Mouse (Mus musculus) heart, adult 11 months (tissue): ENCODE data around the gene Fam76a.
A peak's percentile ranks its signal among the peaks of the same experiment; 100 is the strongest.

ENCODE experiments used
- DNase-seq: peaks from one replicate; pipeline ENCODE4 v3.0.0; 2022

The Fam76a gene

DNA sequence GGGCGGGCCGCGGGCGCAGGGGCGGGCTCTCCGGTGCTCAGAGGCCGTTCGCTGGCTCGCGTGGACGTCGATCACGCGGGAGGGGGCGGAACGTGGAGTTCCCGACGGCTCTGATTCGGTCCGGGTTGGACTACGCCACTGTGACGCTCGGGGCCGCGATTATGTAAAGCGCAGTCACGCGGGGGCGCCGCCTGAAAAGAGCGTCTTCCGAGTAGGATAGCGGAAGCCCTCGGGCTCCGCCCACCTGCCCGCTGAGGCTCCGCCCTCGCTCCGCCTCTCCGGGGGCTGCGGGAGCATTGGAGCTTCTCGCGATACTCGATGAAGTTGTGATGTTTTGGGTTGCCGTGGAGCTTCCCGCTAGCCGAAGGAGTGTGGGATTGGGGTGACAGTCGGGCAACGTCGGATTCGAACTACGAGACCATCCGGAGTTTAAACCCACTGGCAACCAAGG, at the start of gene Fam76a:
Gene Fam76a, minus strand, starts transcription at position 1 of the 451 bp plus-strand sequence.
- peak; percentile 100 for DNase-seq

- DNase-seq, result no peak
Observed at GRCm38 (mm10) chr4:132972101-132972500, 49.7 kb upstream of the Fam76a start.

DNA sequence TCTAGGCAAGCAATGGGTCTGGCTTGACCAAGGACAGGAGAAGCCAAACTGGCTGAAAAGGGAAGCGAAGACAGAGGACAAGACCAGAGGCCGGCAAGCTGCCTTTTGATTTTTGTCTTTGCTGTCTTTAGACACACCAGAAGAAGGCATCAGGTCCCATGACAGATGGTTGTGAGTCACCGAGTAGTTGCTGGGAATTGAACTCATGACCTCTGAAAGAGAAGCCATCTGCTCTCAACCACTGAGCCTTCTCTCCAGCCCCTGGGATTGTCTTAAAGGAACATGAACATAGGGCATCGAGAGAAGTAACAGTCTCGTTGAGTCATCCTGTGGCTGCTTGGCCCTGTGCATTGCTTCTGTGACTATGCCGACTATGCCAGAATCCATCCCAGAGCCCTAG, 49.2 kb upstream of the Fam76a start:
- no peak for DNase-seq

- DNase-seq, result no peak
Observed at GRCm38 (mm10) chr4:132968105-132968938, 46.0 kb upstream of the Fam76a start.

GRCm38 (mm10) chr4:132964473-132964872, 42.1 kb upstream of the Fam76a start:
- DNase-seq, result no peak

DNA sequence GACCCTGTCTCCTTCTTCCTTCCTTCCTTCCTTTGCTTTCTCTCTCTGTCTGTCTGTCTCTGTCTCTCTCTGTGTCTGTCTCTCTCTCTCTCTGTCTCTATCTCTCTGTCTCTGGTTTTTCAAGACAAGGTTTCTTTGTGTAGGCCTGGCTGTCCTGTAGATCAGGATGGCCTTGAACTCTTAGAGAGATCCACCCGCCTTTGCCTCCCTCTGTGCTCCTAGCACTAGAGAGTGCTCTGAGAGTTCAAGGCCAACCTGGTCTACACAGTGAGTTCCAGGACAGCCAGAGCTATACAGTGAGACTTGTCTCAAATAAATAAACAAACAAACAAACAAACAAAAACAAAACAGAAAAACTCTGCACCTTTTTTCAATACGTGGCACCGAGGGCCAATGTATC, 41.7 kb upstream of the Fam76a start:
- no peak for DNase-seq

DNA sequence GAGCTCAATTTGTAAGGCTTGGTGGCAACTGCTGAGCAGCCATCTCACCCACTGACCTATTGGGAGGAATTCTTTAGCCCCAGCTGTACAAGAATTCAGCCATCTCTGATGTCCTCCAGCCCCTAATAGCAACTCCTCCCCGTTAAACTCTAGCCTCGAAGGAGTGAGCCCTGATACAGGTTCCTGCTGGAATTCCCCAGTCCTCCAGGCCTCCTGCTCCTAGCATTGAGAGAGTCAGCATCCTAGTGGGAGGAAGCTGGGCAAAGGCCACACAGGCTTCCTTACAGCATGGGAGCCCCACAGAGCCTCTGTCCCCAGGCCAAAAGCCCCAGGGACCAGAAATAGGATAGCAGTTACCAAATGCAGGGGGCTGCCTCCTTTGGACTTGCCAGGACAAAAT, 41.1 kb upstream of the Fam76a start:
- peak; percentile 92 for DNase-seq

DNA sequence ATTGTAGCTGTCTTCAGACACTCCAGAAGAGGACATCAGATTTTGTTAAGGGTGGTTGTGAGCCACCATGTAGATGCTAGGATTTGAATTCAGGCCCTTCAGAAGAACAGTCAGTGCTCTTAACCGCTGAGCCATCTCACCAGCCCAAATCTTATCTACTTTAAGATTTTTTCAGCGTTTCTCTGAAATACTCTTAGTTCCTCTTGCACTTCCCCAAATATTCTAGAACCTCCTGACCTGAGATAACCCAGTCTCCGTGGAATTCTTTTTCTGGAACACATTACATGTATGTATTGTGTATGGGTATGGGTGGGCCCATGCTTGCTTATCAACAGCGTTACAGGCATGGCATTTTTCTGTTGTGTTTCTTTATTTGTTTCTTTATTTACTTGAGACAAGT, 40.3 kb upstream of the Fam76a start:
- DNase-seq, result no peak

GRCm38 (mm10) chr4:132961866-132962265, 39.5 kb upstream of the Fam76a start:
- peak; percentile 93 for DNase-seq

DNA sequence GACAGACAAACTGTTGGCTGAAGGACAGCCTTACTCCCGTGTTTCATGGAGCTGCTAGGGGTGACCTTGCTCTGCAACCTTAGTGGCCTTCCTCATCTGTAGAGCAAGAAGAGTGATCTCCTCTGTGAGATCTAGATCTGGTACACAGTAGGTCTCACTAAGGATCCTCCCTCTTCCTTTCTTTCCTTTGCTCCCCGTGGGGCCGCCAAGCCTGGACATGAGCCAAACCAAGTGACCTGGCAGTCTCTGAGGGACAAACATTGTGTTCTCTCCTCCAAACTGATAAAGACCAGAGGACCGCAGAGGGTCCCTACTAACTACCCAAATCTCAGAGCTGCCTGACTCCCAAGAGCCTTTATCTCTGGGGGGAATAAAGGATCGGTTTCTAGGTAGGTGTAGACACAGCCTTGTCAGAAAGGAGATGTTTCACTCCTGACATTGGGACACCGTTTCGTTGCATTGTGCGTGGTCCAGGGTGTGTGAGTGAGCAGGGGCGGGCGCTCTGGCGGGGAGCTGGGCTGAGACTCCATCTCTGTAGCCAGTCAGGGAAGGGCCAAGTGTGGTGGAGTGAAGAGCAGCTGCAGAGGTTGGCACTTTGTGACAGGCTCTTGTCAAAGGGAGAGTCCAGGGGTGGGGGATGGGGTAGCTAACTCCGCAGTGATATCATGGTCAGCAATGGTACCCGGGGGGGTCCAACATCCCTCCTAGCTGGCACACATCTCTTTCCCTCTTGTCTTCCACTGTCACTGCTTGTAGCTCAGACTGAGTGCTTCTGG, 38.7 kb upstream of the Fam76a start:
- peak; percentile 97 for DNase-seq

DNA sequence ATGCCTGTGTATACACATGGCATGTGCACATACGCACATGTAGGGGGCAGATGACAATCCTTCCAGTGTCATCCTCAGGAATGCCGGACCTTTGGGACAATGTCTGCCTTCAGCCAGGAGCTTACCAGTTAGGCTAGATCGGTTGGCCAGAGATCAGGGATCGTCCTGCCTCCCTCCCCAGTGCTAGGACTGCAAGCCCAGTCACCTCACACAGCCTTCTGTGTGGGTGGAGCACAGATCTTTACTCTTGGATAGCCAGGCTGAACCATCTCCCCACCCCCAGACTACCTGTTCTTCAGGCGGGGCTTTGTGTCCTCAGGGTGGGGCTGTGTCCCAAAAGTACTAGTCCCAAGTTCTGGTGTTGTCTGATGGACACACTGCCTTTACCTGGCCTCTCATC, 38.0 kb upstream of the Fam76a start:
- DNase-seq, result peak; percentile 95

DNA sequence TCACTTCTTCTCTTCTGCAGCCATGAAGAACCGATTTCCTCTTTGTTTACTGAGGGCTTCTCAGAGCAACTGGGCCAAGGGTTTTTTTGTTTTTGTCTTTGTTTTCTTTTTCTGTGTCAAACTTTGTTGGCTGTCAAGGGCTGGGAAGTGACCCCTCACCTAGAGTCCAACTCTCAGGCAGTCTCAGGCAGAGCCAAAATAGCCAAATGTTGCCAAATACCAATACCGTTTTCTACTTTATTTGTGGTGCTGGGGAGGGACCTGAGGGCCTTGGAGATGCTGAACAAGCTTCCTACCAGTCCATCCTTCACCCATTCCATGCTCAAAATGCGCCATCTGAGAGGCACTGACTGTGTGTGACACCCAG, 37.3 kb upstream of the Fam76a start:
- no peak for DNase-seq

DNA sequence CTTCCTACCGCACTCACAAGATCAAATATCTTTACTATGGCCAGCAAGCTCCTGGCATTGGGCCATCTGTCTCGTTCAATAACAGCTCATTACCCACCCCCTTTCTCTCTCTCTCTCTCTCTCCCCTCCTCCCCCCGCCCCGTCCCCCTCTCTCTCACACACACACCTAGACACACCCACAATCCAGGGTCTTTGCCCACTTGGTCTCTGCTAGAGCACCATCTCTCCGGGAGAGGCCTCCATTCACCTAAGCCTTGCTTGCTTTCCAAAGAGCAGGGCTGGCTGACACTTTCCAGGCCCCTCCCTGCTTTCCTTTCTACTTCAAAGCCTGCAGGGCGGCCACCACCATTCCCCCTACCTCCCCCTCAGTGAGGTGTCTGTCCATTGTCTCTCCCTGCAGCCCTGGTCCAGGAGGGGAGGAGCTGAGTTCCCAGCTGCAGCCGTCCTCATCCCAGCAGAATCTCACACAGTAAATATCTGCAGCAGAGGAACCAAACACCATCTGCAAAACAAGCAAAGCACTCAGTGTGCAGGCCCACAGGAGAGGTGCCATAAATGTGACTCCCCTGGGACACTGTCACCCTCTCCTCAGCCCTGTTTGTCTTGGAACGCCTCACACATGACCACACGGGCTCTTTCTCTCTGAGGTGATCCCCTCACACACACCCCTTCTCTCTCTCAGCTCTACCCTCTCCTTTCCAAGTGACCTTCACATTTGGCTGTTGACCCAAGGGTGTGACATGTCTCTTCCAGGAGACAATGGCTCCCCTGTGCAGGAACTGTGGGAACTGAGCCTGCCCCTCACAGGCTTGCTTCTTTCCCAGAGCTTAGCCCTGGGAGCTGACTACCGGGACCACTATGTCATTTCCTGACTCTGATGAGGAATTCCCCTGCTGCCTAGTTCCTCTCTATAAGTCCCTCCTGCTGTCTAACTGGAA, 36.7 kb upstream of the Fam76a start:
- peak; percentile 99 for DNase-seq

DNA sequence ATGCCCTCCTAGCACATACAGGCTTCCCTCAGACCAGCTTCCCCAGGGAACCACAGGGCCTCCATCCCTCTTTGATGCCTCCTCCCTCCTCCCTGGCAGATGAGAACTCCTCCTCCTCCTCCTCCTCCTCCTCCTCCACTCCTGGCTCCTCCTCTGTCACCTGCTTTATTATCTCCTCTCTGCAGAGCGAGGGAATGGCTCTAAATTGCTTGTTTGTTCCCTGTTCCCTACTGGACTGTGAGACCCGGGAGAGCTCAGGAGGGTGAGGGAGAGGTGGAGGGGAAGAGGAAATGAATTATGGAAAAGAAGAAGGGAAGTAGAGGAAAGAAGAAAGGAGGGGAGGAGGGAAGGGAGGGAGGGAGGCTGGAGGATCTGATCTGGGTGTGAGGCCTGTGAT, 33.0 kb upstream of the Fam76a start:
- no peak for DNase-seq

- no peak for DNase-seq
Observed at GRCm38 (mm10) chr4:132954530-132955394, 32.4 kb upstream of the Fam76a start.

DNA sequence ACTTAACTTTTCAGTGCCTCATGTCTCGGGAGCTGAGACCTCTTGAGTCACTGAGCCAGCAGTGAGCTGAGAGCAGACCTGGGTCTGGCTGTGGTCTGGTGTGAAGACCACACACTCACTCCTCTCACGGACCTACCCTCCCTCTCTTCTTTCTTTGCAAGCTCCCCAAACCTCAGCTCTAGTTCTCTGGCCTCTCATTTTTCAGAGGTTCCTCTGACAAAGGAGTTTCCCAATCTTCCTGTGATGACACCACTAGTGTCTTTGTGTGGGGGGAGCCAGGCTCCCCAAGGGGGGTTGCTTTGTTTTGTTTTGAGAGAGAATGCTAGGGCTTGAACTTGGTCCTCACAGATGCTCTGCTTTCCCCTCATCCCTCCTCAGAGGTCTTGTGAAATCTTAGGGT, 28.6 kb upstream of the Fam76a start:
- DNase-seq, result no peak

- peak; percentile 87 for DNase-seq
Observed at GRCm38 (mm10) chr4:132949882-132950532, 27.6 kb upstream of the Fam76a start.

DNA sequence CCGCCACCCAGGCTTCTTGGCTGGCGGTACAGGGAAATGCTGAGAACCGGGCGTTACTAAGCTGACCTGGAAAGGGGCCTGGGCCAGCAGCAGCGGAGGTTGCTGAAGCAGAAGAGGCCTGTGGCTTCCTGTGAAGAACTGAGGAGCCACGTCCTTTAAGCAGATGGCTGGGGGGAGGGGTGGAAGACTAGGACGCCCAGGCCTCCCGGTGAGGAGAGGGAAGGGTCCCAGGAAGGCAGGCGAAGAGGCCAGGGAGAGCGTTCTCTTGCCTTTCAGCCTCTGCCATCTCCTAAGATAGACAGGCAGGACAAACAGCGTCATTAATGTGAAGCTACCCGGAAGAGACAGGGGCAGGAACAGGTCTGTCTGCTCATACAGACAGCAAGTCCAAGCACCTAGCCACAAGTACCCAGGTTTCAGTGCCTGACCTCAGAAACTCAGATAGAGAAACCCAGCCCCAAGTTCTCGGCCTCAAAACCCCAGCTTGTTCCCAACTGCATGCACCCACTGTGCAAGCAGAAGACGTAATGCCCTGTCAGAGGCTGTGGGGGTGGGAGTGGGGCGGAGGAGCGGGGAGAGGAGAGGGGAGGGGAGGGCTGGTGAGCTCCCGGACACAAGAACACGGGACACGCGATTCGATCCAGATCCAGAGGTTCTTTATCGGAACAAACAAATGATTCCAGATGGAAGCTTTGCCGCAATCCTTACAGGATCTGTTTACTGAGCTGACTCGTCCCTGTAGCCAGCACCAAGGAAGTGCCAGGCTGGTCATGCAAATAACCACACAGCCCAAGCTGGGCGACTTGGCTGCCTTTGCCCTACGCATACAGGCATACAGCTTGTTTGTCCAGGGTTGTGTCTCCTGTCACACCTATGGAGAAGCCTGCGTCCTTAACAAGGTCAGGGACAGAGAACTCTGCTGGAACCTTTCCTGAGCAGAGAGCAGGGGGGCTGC, 24.0 kb upstream of the Fam76a start:
- DNase-seq, result peak; percentile 96

- peak; percentile 99 for DNase-seq
Observed at GRCm38 (mm10) chr4:132945261-132946046, 23.1 kb upstream of the Fam76a start.
